ENCODE assay signal across 10 mouse cellular contexts in the genomic region with DNA sequence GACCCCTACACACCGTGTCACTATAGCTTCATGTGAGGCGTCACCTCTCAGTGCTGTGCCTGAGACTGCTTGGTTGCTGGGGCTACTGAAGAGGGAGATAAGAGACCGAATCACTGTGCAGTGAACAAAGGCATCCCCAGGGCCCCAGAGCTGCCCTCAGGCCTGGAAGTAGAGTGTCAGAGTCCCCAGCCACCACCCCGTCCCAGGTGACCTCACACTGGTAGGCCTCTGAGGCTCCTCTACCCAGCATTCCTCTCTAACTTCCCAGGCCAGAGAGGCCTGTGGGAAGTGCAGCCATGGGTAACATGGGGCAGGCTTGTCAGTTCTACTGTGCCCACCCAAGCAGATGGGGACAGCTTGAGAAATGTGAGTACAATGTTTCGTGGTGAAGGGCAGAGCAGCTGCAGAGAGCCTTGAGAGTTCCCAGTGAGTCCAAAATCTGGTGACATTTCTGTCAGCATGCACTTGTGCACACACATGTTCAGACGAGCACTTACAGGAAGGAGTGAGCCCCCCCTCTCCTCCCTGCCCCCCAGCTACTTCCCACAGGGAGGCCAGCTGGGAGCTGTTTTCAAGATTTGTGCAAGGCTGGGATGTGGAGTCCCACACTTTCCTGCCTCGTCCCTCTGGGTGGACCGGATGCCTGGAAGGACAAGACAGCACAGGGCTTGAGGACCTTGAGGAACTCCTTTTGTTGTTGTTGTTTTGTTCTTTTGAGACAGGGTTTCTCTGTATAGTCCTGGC. TPM values are rescaled to one million over a fixed set of nuclear protein-coding genes. Genes with fewer than 3 reads are reported as not detected.
A peak's percentile ranks its signal among the peaks of the same experiment; 100 is the strongest.
DNase-seq lines count a peak whose midpoint lies in the region; ATAC-seq lines count a peak whose summit lies in the region.
"Had no signal": no experiment of that assay in that cellular context is flagged by ENCODE, and none has a peak within 500 bp of the region (broad histone marks: within the 10 kb centered on the region; RNA-seq: fewer than 3 reads in every experiment).

No protein-coding gene starts in this region.

- intact Hi-C loops in heart, postnatal 14 days (cut with DNase I) = no loop called here
- intact Hi-C loops in gastrocnemius, postnatal 36 days (cut with DNase I) = no loop called here

- peak overlapping the region; percentile 71 for H3K27ac ChIP-seq in heart, embryonic 15.5 days
- H3K27ac ChIP-seq in hindbrain, embryonic 15.5 days (replicated peaks) = no peak overlapping the region; the same call in 1 of the 2 replicates
- peak overlapping the region; percentile 64 for H3K27ac ChIP-seq in stomach, embryonic 16.5 days (ENCODE audit: low read length)
- H3K27ac ChIP-seq: liver, embryonic 14.5 days had no signal

- no peaks in the 10 kb centered on the region for H3K36me3 ChIP-seq in heart, embryonic 15.5 days
- H3K36me3 ChIP-seq in hindbrain, embryonic 15.5 days = no peaks in the 10 kb centered on the region
- no peaks in the 10 kb centered on the region for H3K36me3 ChIP-seq in stomach, embryonic 16.5 days (ENCODE audit: control insufficient read depth, insufficient read depth, low read length)

- H3K4me3 ChIP-seq in heart, embryonic 15.5 days = no peak overlapping the region
- no peak overlapping the region for H3K4me3 ChIP-seq in hindbrain, embryonic 15.5 days
- H3K4me3 ChIP-seq in stomach, embryonic 16.5 days (replicated peaks; ENCODE audit: low read length) = no peak overlapping the region

- no peak for DNase-seq in heart, postnatal 14 days
- DNase-seq in right cerebral cortex, postnatal 14 days = peak; percentile 4
- DNase-seq in right cerebral cortex, postnatal 10 days (ENCODE audit: low spot score in 2 of 2) = no peak
- no peak for DNase-seq in gastrocnemius, postnatal 36 days
- DNase-seq: cerebellum, adult 2 months had no signal

- H3K27me3 ChIP-seq in heart, embryonic 15.5 days = no peaks in the 10 kb centered on the region
- H3K27me3 ChIP-seq in hindbrain, embryonic 15.5 days = no peaks in the 10 kb centered on the region
- no peaks in the 10 kb centered on the region for H3K27me3 ChIP-seq in stomach, embryonic 16.5 days (ENCODE audit: control insufficient read depth, insufficient read depth, low read length)

- no peak overlapping the region for H3K4me2 ChIP-seq in heart, embryonic 15.5 days
- no peak overlapping the region for H3K4me2 ChIP-seq in hindbrain, embryonic 15.5 days
- H3K4me2 ChIP-seq in stomach, embryonic 16.5 days (ENCODE audit: low read depth, low read length) = no peak overlapping the region

- peaks cover 34% of the 10 kb centered on the region for H3K4me1 ChIP-seq in heart, embryonic 15.5 days (replicated peaks)
- H3K4me1 ChIP-seq in hindbrain, embryonic 15.5 days (replicated peaks) = peaks cover 15% of the 10 kb centered on the region
- H3K4me1 ChIP-seq in stomach, embryonic 16.5 days (ENCODE audit: control insufficient read depth, insufficient read depth, low read length) = peaks cover 33% of the 10 kb centered on the region

- 44% methylated on average over 8 of the region's 8 CpGs for WGBS in heart, embryonic 15.5 days
- 57% methylated on average over 8 of the region's 8 CpGs for WGBS in hindbrain, embryonic 15.5 days
- WGBS in stomach, embryonic 16.5 days = 67% methylated on average over 8 of the region's 8 CpGs

- no peaks in the 10 kb centered on the region for H3K9me3 ChIP-seq in heart, embryonic 15.5 days (replicated peaks)
- no peaks in the 10 kb centered on the region for H3K9me3 ChIP-seq in hindbrain, embryonic 15.5 days
- H3K9me3 ChIP-seq in stomach, embryonic 16.5 days (replicated peaks; ENCODE audit: control insufficient read depth, low read length) = no peaks in the 10 kb centered on the region

- H3K9ac ChIP-seq in heart, embryonic 15.5 days = no peak overlapping the region
- H3K9ac ChIP-seq in hindbrain, embryonic 15.5 days = no peak overlapping the region
- no peak overlapping the region for H3K9ac ChIP-seq in stomach, embryonic 16.5 days (ENCODE audit: low read length)
- H3K9ac ChIP-seq: liver, embryonic 14.5 days had no signal

- no peak for ATAC-seq in heart, embryonic 15.5 days (replicated peaks; ENCODE audit: insufficient number of reproducible peaks, insufficient read depth, low FRiP score, low read depth)
- 0 out of 2 replicates have a peak, but pooled peaks have one; percentile 12 for ATAC-seq in hindbrain, embryonic 15.5 days (ENCODE audit: low FRiP score, low read depth)
- ATAC-seq in stomach, embryonic 16.5 days (ENCODE audit: insufficient read depth, low FRiP score) = no peak
- ATAC-seq in frontal cortex, adult (ENCODE audit: low TSS enrichment) = no peak

RNA-seq across cellular contexts. Expression of a gene that starts 37.0 kb away (rescaled TPM):
- polyA plus RNA-seq in heart, embryonic 15.5 days (2015; fragmentation: Nextera tagmentation; extraction: Ambion mirVana) = 6.6 and 8.2 TPM in 2 replicates
- 10 to 100 TPM; 21.2 to 22.9 TPM for total RNA-seq in heart, postnatal 14 days (2021)
- 8.1 and 10.1 TPM in 2 replicates for polyA plus RNA-seq in hindbrain, embryonic 15.5 days (2015; fragmentation: Nextera tagmentation; extraction: Ambion mirVana)
- 10.1 and 10.7 TPM in 2 replicates for polyA plus RNA-seq in stomach, embryonic 16.5 days (2015; fragmentation: Nextera tagmentation; extraction: Ambion mirVana)
- 1 to 10 TPM; 8.3 to 9.8 TPM for total RNA-seq in gastrocnemius, postnatal 36 days (2021)

RNA-seq across cellular contexts. Expression of a gene that starts 53.2 kb away (rescaled TPM):
- 11.4 and 14.3 TPM in 2 replicates for polyA plus RNA-seq in heart, embryonic 15.5 days (2015; fragmentation: Nextera tagmentation; extraction: Ambion mirVana)
- total RNA-seq in heart, postnatal 14 days (2021) = 10 to 100 TPM; 65.7 to 70.6 TPM
- 22.7 and 24.0 TPM in 2 replicates for polyA plus RNA-seq in hindbrain, embryonic 15.5 days (2015; fragmentation: Nextera tagmentation; extraction: Ambion mirVana)
- 12.9 and 14.8 TPM in 2 replicates for polyA plus RNA-seq in stomach, embryonic 16.5 days (2015; fragmentation: Nextera tagmentation; extraction: Ambion mirVana)
- 10 to 100 TPM; 85.6 to 88.5 TPM for total RNA-seq in gastrocnemius, postnatal 36 days (2021)
